Mouse (Mus musculus) hindbrain, postnatal 0 days (tissue): ENCODE results near the gene Plet1. TPM values are rescaled to one million over a fixed set of nuclear protein-coding genes. Genes with fewer than 3 reads are reported as not detected.

Experiments used
- ATAC-seq: fragments of 200-750 bp; cut with Nextera tagmentation; 2 replicates; pipeline ENCODE4 v1.8.0; 2017; ENCODE audit warnings: mild to moderate bottlenecking, moderate TSS enrichment, moderate library complexity
- DNase-seq: peaks from one replicate; pipeline ENCODE4 v3.0.0-alpha.2; 2015; ENCODE audit warnings: low spot score
- H3K27ac ChIP-seq: fragments of 300-500 bp; sonication (generic); 2 replicates; pipeline ENCODE4 v1.5.1; 2014; ENCODE audit warnings: mild to moderate bottlenecking
- H3K27me3 ChIP-seq: fragments of 300-500 bp; sonication (generic); 2 replicates; pipeline ENCODE4 v1.6.1; 2014; ENCODE audit warnings: low read length, mixed read lengths; ENCODE audit not compliant: insufficient read depth
- H3K36me3 ChIP-seq: fragments of 300-500 bp; sonication (generic); 2 replicates; pipeline ENCODE4 v1.6.1; 2014; ENCODE audit warnings: low read length, mixed read lengths; ENCODE audit not compliant: insufficient read depth
- H3K4me1 ChIP-seq: fragments of 300-500 bp; sonication (generic); 2 replicates; pipeline ENCODE4 v1.6.1; 2014; ENCODE audit warnings: antibody characterized with exemption, low read length, mixed read lengths; ENCODE audit not compliant: insufficient read depth
- H3K4me2 ChIP-seq: fragments of 300-500 bp; sonication (generic); 2 replicates; pipeline ENCODE4 v1.6.1; 2014; ENCODE audit warnings: low read depth, mild to moderate bottlenecking, low read length, moderate library complexity, mixed read lengths
- H3K4me3 ChIP-seq: fragments of 300-500 bp; sonication (generic); 2 replicates; pipeline ENCODE4 v1.5.1; 2014; ENCODE audit warnings: low read length
- H3K9ac ChIP-seq: fragments of 300-500 bp; sonication (generic); replicated peaks from 2 replicates; pipeline ENCODE4 v1.6.1; 2014; ENCODE audit warnings: mild to moderate bottlenecking, low read length, moderate library complexity, mixed read lengths
- H3K9me3 ChIP-seq: fragments of 300-500 bp; sonication (generic); 2 replicates; pipeline ENCODE4 v1.6.1; 2016; ENCODE audit warnings: low read length, mixed read lengths
- CTCF ChIP-seq: IDR thresholded peaks from 2 replicates; pipeline ENCODE4 v1.5.1; 2016; ENCODE audit warnings: antibody characterized with exemption, control low read depth, low read depth
- WGBS: fragments of 180-500 bp; shearing (Covaris S2); extraction: QIAGEN DNeasy Blood & Tissue Kit; methylation state at CpG from one replicate; pipeline ENCODE4 v1.1.7; 2014; 5-methylcytosine and 5-hydroxymethylcytosine counted together
- polyA plus RNA-seq: library from polyadenylated mRNA; unstranded; fragments of >200 nt; fragmentation: Nextera tagmentation; extraction: Ambion mirVana; gene quantifications from 2 replicates; pipeline ENCODE4 v1.2.1, GENCODE M21; 2015
- total RNA-seq: library from RNA; depleted of rRNA; stranded (reverse); fragments of >200 nt; gene quantifications from 2 replicates; pipeline ENCODE4 v1.2.3, GENCODE M21; 2014

Gene Plet1
- total and polyA plus RNA-seq, 2 experiments from 2014 or later = 0.37 to 1.0 TPM

GRCm38 (mm10) chr9:50462494-50463204 lies 31.7 kb upstream of the Plet1 start:
- no peaks in the 10 kb centered on the region for H3K4me1 ChIP-seq
- H3K9ac ChIP-seq = no peak overlapping the region
- no peak overlapping the region for H3K27ac ChIP-seq
- WGBS = 47% methylated on average over 19 of the region's 19 CpGs
- no peaks in the 10 kb centered on the region for H3K36me3 ChIP-seq
- DNase-seq = peak; percentile 82
- peak overlapping the region; percentile 29; the same call in 1 of the 2 replicates for H3K4me2 ChIP-seq
- no peaks in the 10 kb centered on the region for H3K27me3 ChIP-seq
- no peak overlapping the region for H3K4me3 ChIP-seq
- TF ChIP-seq CTCF = peak; percentile 89
- ATAC-seq = no peak
- H3K9me3 ChIP-seq = no peaks in the 10 kb centered on the region

DNA sequence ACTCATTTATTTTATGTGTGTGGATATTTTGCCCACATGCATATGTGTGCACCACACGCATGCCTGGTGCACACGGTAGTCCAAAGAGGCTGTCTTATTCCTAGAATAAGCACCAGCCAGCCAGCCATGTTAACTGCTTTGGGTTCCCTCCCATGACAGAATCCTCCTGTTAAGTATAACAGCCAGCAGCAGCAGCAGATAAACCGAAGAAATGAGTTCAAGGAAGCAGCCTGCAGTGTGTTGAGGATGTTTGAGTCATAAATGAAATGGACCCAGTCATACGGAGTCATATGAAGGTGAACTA lies 31.2 kb upstream of the Plet1 start:
- Histone ChIP-seq H3K4me2 (no peak overlapping the region), H3K4me1 (no peaks in the 10 kb centered on the region), H3K9me3 (no peaks in the 10 kb centered on the region), H3K9ac (no peak overlapping the region), H3K36me3 (no peaks in the 10 kb centered on the region), H3K4me3 (no peak overlapping the region), H3K27ac (no peak overlapping the region), H3K27me3 (no peaks in the 10 kb centered on the region)
- TF ChIP-seq CTCF = no peak
- WGBS = 36% methylated on average over 4 of the region's 4 CpGs
- DNase-seq (no peak), ATAC-seq (no peak)

DNA sequence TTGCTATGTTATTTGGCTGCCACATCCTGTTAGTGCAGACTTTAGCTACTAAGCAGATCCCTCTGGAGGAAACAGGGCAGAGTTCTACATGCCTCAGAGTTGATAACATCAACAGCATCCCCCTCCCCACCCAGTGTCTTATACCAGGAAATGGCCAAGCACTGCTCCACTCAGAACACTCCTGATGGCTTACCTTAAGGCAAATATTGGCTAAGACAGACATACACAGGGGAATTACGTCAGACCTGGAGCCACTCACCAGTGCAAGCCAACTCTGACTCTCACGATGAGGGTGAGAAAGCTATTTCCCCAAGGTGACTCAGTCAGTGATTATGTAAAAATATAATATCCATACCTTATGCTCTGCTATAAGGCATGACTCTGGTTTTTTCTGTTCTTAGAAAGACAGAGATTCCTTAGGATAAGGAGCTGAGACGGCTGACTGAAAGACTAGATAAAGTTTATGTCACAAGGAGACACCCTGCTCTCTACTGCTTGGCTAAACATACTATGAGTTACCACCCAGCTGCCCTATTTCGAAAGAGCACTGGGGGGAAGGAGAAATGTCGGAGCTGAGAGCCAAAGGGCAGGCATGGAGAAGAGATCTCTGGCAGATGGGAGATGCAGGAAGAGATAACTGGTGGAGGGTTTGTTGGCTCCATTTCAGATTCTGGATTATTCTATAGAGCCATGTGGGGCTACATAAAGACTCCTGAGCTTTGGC lies 23.8 kb upstream of the Plet1 start:
- TF ChIP-seq CTCF = no peak
- ATAC-seq = no peak
- Histone ChIP-seq H3K4me3 (no peak overlapping the region), H3K27ac (no peak overlapping the region), H3K27me3 (no peaks in the 10 kb centered on the region), H3K4me2 (no peak overlapping the region), H3K9me3 (no peaks in the 10 kb centered on the region), H3K36me3 (no peaks in the 10 kb centered on the region), H3K4me1 (no peaks in the 10 kb centered on the region), H3K9ac (no peak overlapping the region)
- no peak for DNase-seq
- 86% methylated on average over 5 of the region's 5 CpGs for WGBS

DNA sequence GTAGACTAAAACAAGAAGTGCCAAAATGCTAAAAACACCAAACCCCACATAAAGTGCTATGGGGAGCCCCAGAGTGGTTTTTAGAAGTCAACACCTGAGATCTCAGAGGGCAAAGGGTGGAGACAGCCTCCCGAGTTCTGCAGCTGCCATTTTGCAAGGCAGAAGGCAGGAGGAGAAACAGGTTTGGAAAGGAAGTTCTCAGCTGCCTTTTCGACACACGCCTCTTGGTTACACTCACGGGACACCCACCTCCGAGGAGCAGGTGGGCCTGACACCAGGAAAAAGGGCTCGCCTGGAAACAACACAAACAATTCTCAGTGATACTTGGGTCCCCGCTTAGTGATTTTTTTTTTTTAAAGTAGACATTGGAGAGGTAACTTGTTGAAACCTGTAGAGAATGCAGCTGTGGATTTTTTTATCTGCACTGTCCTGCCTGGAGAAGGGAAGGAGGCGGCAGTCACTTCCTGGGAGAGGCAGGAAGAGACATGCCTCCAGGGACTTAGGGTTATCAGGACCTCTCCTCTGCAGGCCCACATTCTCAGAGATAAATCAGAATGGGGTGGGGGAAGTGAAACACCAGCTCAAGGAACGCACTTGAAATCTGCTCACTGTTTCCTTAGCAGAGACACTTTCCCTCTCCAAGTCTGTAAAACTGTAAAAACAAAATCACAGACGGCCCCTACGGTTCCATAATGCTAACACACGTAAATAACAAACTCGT lies 23.0 kb upstream of the Plet1 start:
- H3K27ac ChIP-seq = no peak overlapping the region
- H3K9me3 ChIP-seq = no peaks in the 10 kb centered on the region
- H3K36me3 ChIP-seq = no peaks in the 10 kb centered on the region
- no peak overlapping the region for H3K4me2 ChIP-seq
- H3K4me3 ChIP-seq = no peak overlapping the region
- TF ChIP-seq CTCF = no peak
- no peaks in the 10 kb centered on the region for H3K4me1 ChIP-seq
- no peak overlapping the region for H3K9ac ChIP-seq
- ATAC-seq (no peak), DNase-seq (no peak)
- no peaks in the 10 kb centered on the region for H3K27me3 ChIP-seq
- 81% methylated on average over 13 of the region's 13 CpGs for WGBS

- no peak for DNase-seq
- Histone ChIP-seq H3K9me3 (no peaks in the 10 kb centered on the region), H3K4me1 (no peaks in the 10 kb centered on the region), H3K4me2 (no peak overlapping the region), H3K9ac (no peak overlapping the region), H3K27ac (no peak overlapping the region), H3K27me3 (no peaks in the 10 kb centered on the region), H3K4me3 (no peak overlapping the region), H3K36me3 (no peaks in the 10 kb centered on the region)
- 86% methylated on average over 7 of the region's 7 CpGs for WGBS
- no peak for ATAC-seq
- TF ChIP-seq CTCF = no peak
Observed at GRCm38 (mm10) chr9:50475318-50475717, 19.0 kb upstream of the Plet1 start.

- Histone ChIP-seq H3K36me3 (no peaks in the 10 kb centered on the region), H3K4me2 (no peak overlapping the region), H3K9ac (no peak overlapping the region), H3K27ac (no peak overlapping the region), H3K9me3 (no peaks in the 10 kb centered on the region), H3K4me3 (no peak overlapping the region), H3K4me1 (no peaks in the 10 kb centered on the region), H3K27me3 (no peaks in the 10 kb centered on the region)
- DNase-seq (no peak), ATAC-seq (no peak)
- no peak for TF ChIP-seq CTCF
- WGBS = 67% methylated on average over 8 of the region's 8 CpGs
Observed at GRCm38 (mm10) chr9:50475745-50476144, 18.6 kb upstream of the Plet1 start.
